Mouse (Mus musculus) heart, adult 18-20 months (tissue): Measurements from ENCODE around the gene Rnls. TPM values are rescaled to one million over a fixed set of nuclear protein-coding genes. Genes with fewer than 3 reads are reported as not detected.

Experiments
- DNase-seq, 2 experiments: peaks; one replicate each; pipeline ENCODE4 v3.0.0; 2021 to 2022; ENCODE audit warnings: mixed read lengths in 1 of 2
- total RNA-seq, 2 experiments: library from RNA; stranded (reverse); gene quantifications; 2 replicates each; pipeline ENCODE4 v1.2.3; 2021

Gene Rnls
- total RNA-seq, 2 experiments from 2014 or later, result 12.7 to 12.8 TPM

DNA sequence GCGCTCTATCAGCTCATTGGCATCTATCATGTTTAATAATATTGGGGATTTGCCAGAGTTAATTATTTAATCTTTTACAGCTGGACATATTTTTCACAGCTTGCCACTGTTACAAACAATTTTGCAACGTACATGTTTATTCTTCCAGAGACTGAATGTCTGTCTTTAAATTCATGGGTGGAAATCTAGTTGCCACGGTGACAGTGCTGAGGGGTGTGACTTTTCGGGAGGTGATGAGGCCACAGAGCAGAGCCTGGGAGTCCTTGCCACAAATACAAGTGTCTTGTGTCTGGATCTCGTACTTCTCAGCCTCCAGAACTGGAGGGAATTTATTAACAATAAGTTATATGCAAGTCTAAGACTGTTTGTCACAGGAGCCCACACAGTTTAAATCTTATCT, 212.5 kb downstream of the Rnls start:
- no peak for DNase-seq

GRCm38 (mm10) chr19:33178866-33179265, 213.2 kb downstream of the Rnls start:
- DNase-seq, result no peak

- no peak for DNase-seq
Observed at GRCm38 (mm10) chr19:33178367-33178766, 213.7 kb downstream of the Rnls start.

GRCm38 (mm10) chr19:33173991-33174390, 218.1 kb downstream of the Rnls start:
- no peak for DNase-seq

- no peak for DNase-seq
Observed at GRCm38 (mm10) chr19:33169881-33170280, 222.2 kb downstream of the Rnls start.

DNA sequence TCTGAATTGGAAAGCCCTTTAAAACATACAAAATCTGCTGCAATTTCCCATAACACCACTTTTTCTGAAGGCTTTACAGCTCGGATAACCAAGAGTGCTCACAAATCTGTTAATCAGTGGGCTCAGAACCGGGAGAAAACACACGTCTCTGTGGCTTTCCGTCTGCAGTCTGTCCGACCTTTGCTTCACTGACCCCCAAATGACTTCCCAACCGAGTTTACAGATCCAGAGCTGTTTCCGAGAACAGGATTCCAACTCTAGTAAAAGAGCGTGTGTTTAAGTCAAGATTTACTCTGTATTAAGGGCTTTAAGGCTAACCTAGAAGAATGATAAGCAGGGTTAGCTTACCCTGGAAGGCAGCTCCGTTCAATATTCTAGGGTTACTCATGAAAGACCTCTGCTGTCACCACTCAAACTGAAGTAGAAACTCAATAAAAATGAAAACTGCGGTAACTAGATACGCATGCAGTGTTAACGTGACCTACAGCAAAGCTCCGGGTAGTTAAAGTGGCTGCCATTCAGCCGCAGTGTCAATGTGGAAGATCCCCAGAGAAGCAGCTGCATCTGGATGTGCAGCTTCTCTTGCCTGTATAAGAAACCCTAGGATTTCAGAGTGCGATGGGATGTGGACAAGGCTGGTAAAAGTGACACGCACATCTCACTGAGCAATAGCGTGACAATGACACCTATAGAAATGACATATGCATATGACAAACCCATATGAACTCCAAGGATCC, 224.4 kb downstream of the Rnls start:
- no peak for DNase-seq

DNA sequence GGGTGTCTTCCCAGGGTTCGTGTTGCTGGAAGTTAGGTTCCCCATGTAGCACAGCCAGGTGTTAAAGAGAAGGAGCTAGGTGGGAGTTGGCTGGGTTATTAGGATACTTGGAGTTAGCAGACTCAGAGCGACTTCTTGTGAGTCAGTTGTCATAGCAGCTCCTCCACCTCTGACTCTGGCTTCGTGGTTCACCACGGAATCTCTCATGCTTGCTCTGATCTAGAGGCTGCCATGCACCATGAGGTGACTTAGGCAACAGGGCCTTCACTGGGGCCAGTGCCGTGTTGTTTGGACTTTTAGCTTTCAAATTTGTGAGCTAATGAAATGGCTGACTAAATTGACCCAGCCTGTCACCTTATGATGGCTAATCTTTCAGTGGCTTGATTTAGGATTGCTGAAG, 227.3 kb downstream of the Rnls start:
- DNase-seq, result no peak

DNA sequence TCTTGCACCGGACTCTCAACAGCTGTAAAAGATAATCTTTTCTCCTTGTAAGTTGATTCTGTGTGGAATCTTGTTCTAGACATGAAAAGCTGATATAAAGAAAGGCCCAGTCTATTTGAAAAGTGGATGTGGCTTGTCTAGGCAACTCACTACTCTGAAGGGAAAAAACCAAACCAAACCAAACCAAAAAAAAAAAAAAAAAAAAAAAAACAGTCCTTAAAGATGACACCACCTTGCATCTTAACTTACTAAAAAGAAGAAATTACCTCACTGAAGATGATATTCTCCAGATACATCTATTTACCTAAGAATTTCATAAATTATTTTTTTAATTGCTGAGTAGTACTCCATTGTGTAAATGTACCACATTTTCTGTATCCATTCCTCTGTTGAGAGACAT, 230.2 kb downstream of the Rnls start:
- DNase-seq, result no peak

- DNase-seq, result no peak
Observed at GRCm38 (mm10) chr19:33159897-33160296, 232.2 kb downstream of the Rnls start.

GRCm38 (mm10) chr19:33159192-33159591, 232.9 kb downstream of the Rnls start:
- DNase-seq, result no peak

- DNase-seq, result no peak
Observed at GRCm38 (mm10) chr19:33158234-33158633, 233.9 kb downstream of the Rnls start.

GRCm38 (mm10) chr19:33148411-33148810, 243.7 kb downstream of the Rnls start:
- no peak for DNase-seq

DNA sequence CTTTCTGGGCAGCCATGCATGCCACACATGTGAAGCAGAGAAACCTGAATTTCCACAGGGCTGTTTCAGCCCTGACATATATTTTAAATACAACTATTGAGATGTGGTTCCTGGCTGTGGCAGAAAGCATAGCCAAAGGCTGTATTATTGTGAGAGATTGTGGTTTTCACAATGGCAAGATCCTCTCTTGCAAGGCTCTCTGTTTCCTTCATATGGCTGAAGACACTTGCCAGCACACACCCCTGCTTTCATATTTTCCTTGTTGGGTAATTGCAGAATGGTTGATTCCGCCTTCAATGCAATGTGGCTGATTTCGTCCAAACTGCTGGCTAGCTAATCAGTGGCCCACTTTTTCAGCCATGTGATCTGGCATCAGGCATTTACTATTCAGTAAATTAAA, 248.9 kb downstream of the Rnls start:
- DNase-seq, result no peak

GRCm38 (mm10) chr19:33137316-33137715, 254.8 kb downstream of the Rnls start:
- no peak for DNase-seq

DNA sequence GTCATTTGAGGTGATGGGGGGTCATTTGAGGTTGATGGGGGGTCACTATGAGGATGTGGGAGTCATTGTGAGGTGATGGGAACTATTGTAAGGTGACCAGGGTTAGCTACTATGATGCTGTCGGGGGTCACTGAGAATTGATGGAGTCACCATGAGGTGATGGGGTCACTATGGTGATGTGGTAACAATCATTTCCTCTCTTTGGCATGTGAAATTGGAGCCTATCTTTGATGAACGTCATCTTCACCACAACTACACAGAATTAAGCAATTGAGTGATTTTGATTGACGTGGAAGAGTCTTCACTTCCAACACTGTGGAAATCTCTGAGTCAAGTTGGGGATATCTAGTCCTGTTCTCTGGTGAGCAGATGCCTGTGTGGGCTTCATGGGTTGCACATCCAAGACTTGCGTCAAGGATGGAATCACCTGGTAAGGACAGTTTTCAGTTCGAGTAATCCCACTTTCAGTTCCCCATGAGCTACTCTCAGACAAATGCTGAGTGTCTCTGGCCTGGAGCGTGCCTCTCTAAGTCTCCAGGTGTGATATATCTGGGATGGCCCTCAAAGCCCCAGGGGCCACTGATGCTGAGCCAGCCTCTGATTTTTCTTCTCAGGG, 269.4 kb downstream of the Rnls start:
- DNase-seq, result no peak

GRCm38 (mm10) chr19:33119947-33120346, 272.1 kb downstream of the Rnls start:
- peak in 1 of 2 experiments; percentile 30 for DNase-seq

DNA sequence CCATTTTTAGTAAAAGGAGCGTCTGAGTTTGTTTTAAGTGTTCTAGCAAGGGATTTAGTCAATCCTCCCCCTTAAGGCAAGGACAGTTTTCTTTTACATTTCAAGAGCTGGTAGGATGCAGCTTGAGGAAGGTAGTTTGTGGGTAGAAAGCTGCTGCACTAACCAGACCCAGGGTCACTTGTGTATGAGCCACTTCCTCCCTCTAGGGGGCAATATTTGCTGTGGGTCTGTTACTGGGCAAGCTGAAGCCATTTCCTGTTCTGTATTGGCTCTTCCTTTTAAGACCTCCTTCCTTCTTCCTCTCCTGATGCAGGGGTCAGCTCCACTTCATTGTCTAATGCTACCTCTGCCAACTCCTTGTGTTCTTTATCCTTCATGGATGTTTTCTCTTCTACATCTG, 273.2 kb downstream of the Rnls start:
- DNase-seq, result peak in 1 of 2 experiments; percentile 27

GRCm38 (mm10) chr19:33114631-33115295, 277.3 kb downstream of the Rnls start:
- DNase-seq, result peak; percentile 46 to 63

DNA sequence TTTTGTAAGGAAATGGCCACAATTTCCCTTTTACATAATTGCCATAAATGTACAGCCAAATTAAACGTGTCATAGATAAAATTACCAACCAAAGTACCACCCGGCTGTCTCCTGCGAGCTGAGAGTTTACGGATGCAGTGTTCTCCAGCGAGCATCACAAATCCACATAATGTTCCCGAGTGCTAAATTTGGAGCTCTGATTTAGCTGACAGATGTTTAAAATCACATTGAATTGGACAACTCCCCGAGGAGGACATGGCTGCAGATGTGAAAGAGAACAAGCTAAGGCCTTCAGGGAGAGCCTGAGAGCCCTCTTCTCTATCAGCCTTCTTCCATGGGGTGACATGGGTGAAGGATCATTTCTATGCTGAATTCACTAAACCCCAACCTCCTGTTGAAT, 278.3 kb downstream of the Rnls start:
- peak; percentile 59 to 77 for DNase-seq

- DNase-seq, result no peak
Observed at GRCm38 (mm10) chr19:33110404-33110803, 281.7 kb downstream of the Rnls start.

GRCm38 (mm10) chr19:33109941-33110371, 282.1 kb downstream of the Rnls start:
- DNase-seq, result peak; percentile 65 to 83

DNA sequence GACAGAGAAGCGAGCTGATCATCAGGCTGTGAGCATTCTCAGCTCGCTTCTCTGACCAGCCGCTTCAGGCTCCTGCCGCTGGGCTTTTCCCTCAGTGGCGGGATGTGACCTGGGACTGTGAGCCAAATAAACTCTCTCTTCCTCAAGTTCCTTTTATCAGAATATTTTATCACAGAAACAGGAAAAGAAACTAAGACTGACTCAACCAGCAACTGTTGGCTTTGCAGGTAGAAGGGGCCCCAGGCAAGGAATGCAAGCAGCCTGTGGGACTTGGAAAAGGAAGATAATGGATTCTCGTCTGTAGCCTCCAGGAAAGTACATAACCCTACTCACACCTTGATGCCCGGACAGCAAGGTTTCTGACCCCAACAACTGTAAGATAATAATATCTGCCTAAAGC, 283.0 kb downstream of the Rnls start:
- DNase-seq, result no peak

DNA sequence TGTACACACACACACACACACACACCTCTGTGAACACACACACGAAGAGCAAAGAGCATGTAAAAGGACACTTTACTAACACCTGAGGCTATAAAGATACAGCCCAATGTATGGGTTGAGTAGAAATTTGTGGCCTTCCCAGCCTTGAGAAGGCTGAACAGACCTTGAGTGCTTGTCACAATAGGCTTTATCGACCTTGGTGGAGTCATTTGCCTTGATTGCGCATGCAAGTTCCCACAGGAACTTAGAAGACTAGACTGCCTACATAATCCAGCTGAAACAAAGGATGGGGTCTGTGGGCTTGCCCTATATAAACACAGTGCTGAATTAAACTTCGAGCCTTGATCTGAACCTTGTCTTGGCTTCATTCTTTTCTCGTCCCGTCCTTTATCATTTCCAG, 288.2 kb downstream of the Rnls start:
- no peak for DNase-seq

GRCm38 (mm10) chr19:33102783-33103139, 289.3 kb downstream of the Rnls start:
- DNase-seq, result no peak
